Mouse (Mus musculus) CH12.LX (cell line): ENCODE measurements around the gene Nsd1. TPM values are rescaled to one million over a fixed set of nuclear protein-coding genes. Genes with fewer than 3 reads are reported as not detected.

Experiments used
- DNase-seq: peaks from one replicate; pipeline ENCODE4 v3.0.0-alpha.2; 2013; ENCODE audit errors: extremely low read depth
- H3K27ac ChIP-seq: 2 replicates; pipeline ENCODE4 v1.5.1; 2012; ENCODE audit warnings: low read depth, mild to moderate bottlenecking, control low read depth, moderate library complexity; ENCODE audit not compliant: insufficient read depth
- H3K27me3 ChIP-seq: replicated peaks from 2 replicates; pipeline ENCODE3; 2012; ENCODE audit warnings: inconsistent platforms
- H3K36me3 ChIP-seq, 2 experiments: replicated peaks in 1 of 2; 2 replicates each; pipeline versions ENCODE3 to v1.6.1; 2012; ENCODE audit warnings: inconsistent platforms in 1 of 2, low read length in 1 of 2, mild to moderate bottlenecking in 1 of 2, mixed read lengths in 1 of 2, moderate library complexity in 1 of 2; ENCODE audit not compliant: control insufficient read depth in 1 of 2, insufficient read depth in 1 of 2
- H3K4me1 ChIP-seq, 2 experiments: 2 replicates each; pipeline ENCODE4 v1.6.1; 2012; ENCODE audit warnings: inconsistent platforms in 1 of 2, moderate library complexity in 1 of 2; ENCODE audit not compliant: insufficient read depth in 2 of 2, control insufficient read depth in 1 of 2
- H3K4me2 ChIP-seq: 2 replicates; pipeline ENCODE4 v1.6.1; 2012; ENCODE audit warnings: low read depth, mild to moderate bottlenecking, control low read depth; ENCODE audit not compliant: poor library complexity, insufficient read depth, severe bottlenecking
- H3K4me3 ChIP-seq, 3 experiments: fragments of 150-350 bp in 1 of 3; sonication (generic) in 1 of 3; replicated peaks in 1 of 3; 2 replicates each; pipeline versions ENCODE3 to v1.5.1; 2011 to 2012; ENCODE audit warnings: low read depth in 2 of 3, low read length in 2 of 3, mild to moderate bottlenecking in 2 of 3, moderate library complexity in 2 of 3, control low read depth in 1 of 3, improper control_type of control experiment in 1 of 3, inconsistent platforms in 1 of 3, mixed read lengths in 1 of 3; ENCODE audit not compliant: poor library complexity in 1 of 3
- H3K79me2 ChIP-seq: replicated peaks from 2 replicates; pipeline ENCODE4 v1.6.1; 2012; ENCODE audit warnings: mild to moderate bottlenecking, moderate library complexity; ENCODE audit not compliant: control insufficient read depth, poor library complexity, insufficient read depth, severe bottlenecking; ENCODE audit errors: extremely low read depth
- H3K9ac ChIP-seq: 2 replicates; pipeline ENCODE4 v1.6.1; 2012; ENCODE audit warnings: low read depth, mild to moderate bottlenecking, control low read depth, moderate library complexity; ENCODE audit not compliant: insufficient read depth
- H3K9me3 ChIP-seq: replicated peaks from 2 replicates; pipeline ENCODE3; 2012; ENCODE audit warnings: low read length, inconsistent platforms, mixed read lengths
- BHLHE40 ChIP-seq: IDR thresholded peaks from 2 replicates; pipeline ENCODE4 v1.6.1; 2011; ENCODE audit warnings: mild to moderate bottlenecking, low read depth, low read length, improper control_type of control experiment
- CTCF ChIP-seq, 2 experiments: IDR thresholded peaks in 1 of 2; conservative IDR thresholded peaks in 1 of 2; 2 replicates each; pipeline ENCODE4 v1.5.1; 2011 to 2012; ENCODE audit warnings: low read depth in 2 of 2, low read length in 2 of 2, improper control_type of control experiment in 1 of 2, inconsistent platforms in 1 of 2, mild to moderate bottlenecking in 1 of 2, moderate library complexity in 1 of 2
- ELF1 ChIP-seq: IDR thresholded peaks from 2 replicates; pipeline ENCODE4 v1.6.1; 2014; ENCODE audit warnings: low read depth, mild to moderate bottlenecking, inconsistent platforms, low read length, improper control_type of control experiment
- EP300 ChIP-seq: IDR thresholded peaks from 2 replicates; pipeline ENCODE4 v1.6.1; 2011; ENCODE audit warnings: low read length, improper control_type of control experiment
- IRF4 ChIP-seq: IDR thresholded peaks from 2 replicates; pipeline ENCODE4 v1.6.1; 2014; ENCODE audit warnings: low read depth, mild to moderate bottlenecking, inconsistent platforms, low read length, improper control_type of control experiment
- JUND ChIP-seq: conservative IDR thresholded peaks from 2 replicates; pipeline ENCODE4 v1.6.1; 2011; ENCODE audit warnings: low read depth, low read length, improper control_type of control experiment
- MAFK ChIP-seq: IDR thresholded peaks from 2 replicates; pipeline ENCODE4 v1.6.1; 2011; ENCODE audit warnings: low read length, improper control_type of control experiment; ENCODE audit not compliant: insufficient replicate concordance
- MXI1 ChIP-seq: IDR thresholded peaks from 2 replicates; pipeline ENCODE4 v1.6.1; 2011; ENCODE audit warnings: mild to moderate bottlenecking, low read depth, low read length, improper control_type of control experiment
- MYC ChIP-seq: IDR thresholded peaks from 2 replicates; pipeline ENCODE4 v1.6.1; 2011; ENCODE audit warnings: low read depth, mild to moderate bottlenecking, improper control_type of control experiment, low read length
- POLR2A ChIP-seq: IDR thresholded peaks from 2 replicates; pipeline ENCODE4 v1.6.1; 2011; ENCODE audit warnings: low read depth, mild to moderate bottlenecking, improper control_type of control experiment, low read length
- POLR2AphosphoS2 ChIP-seq: IDR thresholded peaks from 2 replicates; pipeline ENCODE4 v1.6.1; 2011; ENCODE audit warnings: low read depth, low read length, improper control_type of control experiment
- RAD21 ChIP-seq: IDR thresholded peaks from 2 replicates; pipeline ENCODE4 v1.6.1; 2011; ENCODE audit warnings: low read depth, mild to moderate bottlenecking, low read length, improper control_type of control experiment, moderate library complexity
- SIN3A ChIP-seq: IDR thresholded peaks from 2 replicates; pipeline ENCODE4 v1.6.1; 2012; ENCODE audit warnings: low read length, improper control_type of control experiment, inconsistent platforms
- SMC3 ChIP-seq: IDR thresholded peaks from 2 replicates; pipeline ENCODE4 v1.6.1; 2011; ENCODE audit warnings: low read depth, low read length, improper control_type of control experiment
- TCF12 ChIP-seq: IDR thresholded peaks from 2 replicates; pipeline ENCODE4 v1.6.1; 2014; ENCODE audit warnings: low read depth, mild to moderate bottlenecking, inconsistent platforms, low read length, improper control_type of control experiment
- UBTF ChIP-seq: IDR thresholded peaks from 2 replicates; pipeline ENCODE4 v1.6.1; 2012; ENCODE audit warnings: low read depth, mild to moderate bottlenecking, inconsistent platforms, low read length, improper control_type of control experiment, moderate library complexity
- USF1 ChIP-seq: IDR thresholded peaks from 2 replicates; pipeline ENCODE4 v1.6.1; 2014; ENCODE audit warnings: low read depth, mild to moderate bottlenecking, inconsistent platforms, low read length, improper control_type of control experiment
- USF2 ChIP-seq: conservative IDR thresholded peaks from 2 replicates; pipeline ENCODE4 v1.6.1; 2011; ENCODE audit warnings: low read depth, low read length, improper control_type of control experiment
- ZMIZ1 ChIP-seq: IDR thresholded peaks from 2 replicates; pipeline ENCODE4 v1.6.1; 2012; ENCODE audit warnings: low read depth, mild to moderate bottlenecking, inconsistent platforms, low read length, improper control_type of control experiment
- ZNF384 ChIP-seq: IDR thresholded peaks from 2 replicates; pipeline ENCODE4 v1.6.1; 2012; ENCODE audit warnings: low read depth, low read length, improper control_type of control experiment, inconsistent platforms
- dilution Hi-C: fragments of 300-500 bp; cut with MboI; formaldehyde crosslinking; loops from 2 replicates; pipeline ENCODE4 v1.14.3; 2020; ENCODE audit warnings: low sequenced_read_pairs; ENCODE audit not compliant: extremely low pct_unique_long_range_greater_than_20kb, extremely low pct_ligation_motif_present
- in situ Hi-C: fragments of 300-500 bp; cut with MboI; formaldehyde crosslinking; loops from 3 replicates; pipeline ENCODE4 v1.14.3; 2019; ENCODE audit warnings: low sequenced_read_pairs, low pct_ligation_motif_present, low pct_unique_long_range_greater_than_20kb, mixed read lengths
- polyA plus RNA-seq: library from polyadenylated mRNA; unstranded; fragments of >175 nt; gene quantifications from 2 replicates; pipeline ENCODE4 v1.2.1, GENCODE M21; 2012; ENCODE audit warnings: low read depth; ENCODE audit not compliant: insufficient read length
- total RNA-seq, 2 experiments: library from RNA; depleted of rRNA; stranded (reverse); fragments of 300-350 nt in 1 of 2; fragments of >200 nt in 1 of 2; gene quantifications; 2 replicates each; pipeline ENCODE4 v1.2.3; 2012 to 2014

Gene Nsd1
- total and polyA plus RNA-seq, 3 experiments: 11.8 to 13.8 (median 12.6) TPM

- Histone ChIP-seq H3K9me3 (no peaks in the 10 kb centered on the region), H3K4me2 (peak overlapping the region; percentile 94), H3K27me3 (no peaks in the 10 kb centered on the region), H3K9ac (peak overlapping the region; percentile 96), H3K79me2 (peaks cover 36% of the 10 kb centered on the region), H3K27ac (0 out of 2 replicates have a peak overlapping the region, but pooled peaks have one; percentile 5), H3K36me3 (peaks cover 36 to 60% of the 10 kb centered on the region in 2 experiments), H3K4me3 (peak overlapping the region; percentile 90 to 99 (median 96)), H3K4me1 (peaks cover 7 to 57% of the 10 kb centered on the region in 2 experiments)
- TF ChIP-seq EP300 (no peak), RAD21 (peak; percentile 1), ELF1 (no peak), CTCF (conservative IDR thresholded peaks at IDR 0.05 in 1 of 2, IDR thresholded peaks at IDR 0.05 in 1 of 2; ENCODE audit: low read depth in 2 of 2, low read length in 2 of 2) (peak in 1 of 2 experiments; percentile 57; a peak in 2 of 4 replicates), ZNF384 (no peak), MAFK (no peak), BHLHE40 (peak; percentile 39; the same call in 1 of the 2 replicates), JUND (no peak), SMC3 (0 out of 2 replicates have a peak, but pooled peaks have one; percentile 2), SIN3A (peak; percentile 18)
- in situ Hi-C loops: no loop called here
- peak; percentile 55 for DNase-seq
- dilution Hi-C loops: no loop called here
These were observed 112.7 kb downstream of the Nsd1 start for GRCm38 (mm10) chr13:55322130-55322825.

GRCm38 (mm10) chr13:55325596-55325995 is 116.0 kb downstream of the Nsd1 start:
- in situ Hi-C loops (no loop called here), dilution Hi-C loops (no loop called here)
- no peaks in the 10 kb centered on the region for H3K9me3 ChIP-seq
- no peaks in the 10 kb centered on the region for H3K27me3 ChIP-seq
- no peak overlapping the region for H3K9ac ChIP-seq
- no peak overlapping the region for H3K4me3 ChIP-seq
- H3K36me3 ChIP-seq: peaks cover 29 to 37% of the 10 kb centered on the region in 2 experiments
- no peak overlapping the region for H3K4me2 ChIP-seq
- H3K79me2 ChIP-seq: peaks cover 33% of the 10 kb centered on the region
- peaks cover 19 to 49% of the 10 kb centered on the region in 2 experiments for H3K4me1 ChIP-seq
- no peak for DNase-seq
- no peak overlapping the region for H3K27ac ChIP-seq
- TF ChIP-seq USF1 (no peak), POLR2AphosphoS2 (0 out of 2 replicates have a peak, but pooled peaks have one; percentile 13)
- TF ChIP-seq, all 38 proteins: peak for 1

DNA sequence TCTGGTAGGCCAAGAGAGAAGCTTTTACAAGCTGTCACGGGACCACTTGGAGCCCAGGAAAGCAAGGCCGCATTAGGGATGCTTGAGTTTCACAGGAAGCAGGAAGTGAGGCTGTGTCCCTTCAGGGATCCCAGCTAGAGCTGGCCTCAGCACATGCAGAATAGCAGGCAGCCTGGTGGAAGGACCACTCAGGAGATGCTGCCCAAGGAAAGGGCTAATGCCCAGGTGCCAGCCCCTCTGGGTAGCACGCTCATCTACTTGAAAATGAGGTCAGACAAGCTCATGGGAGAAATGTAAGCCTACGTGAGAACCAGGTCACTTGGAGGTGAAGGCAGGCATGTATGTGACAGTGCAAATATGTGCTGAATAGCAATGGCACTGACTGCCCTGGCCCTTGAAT is 117.6 kb downstream of the Nsd1 start:
- dilution Hi-C loops: no loop called here
- Histone ChIP-seq H3K36me3 (peaks cover 29 to 36% of the 10 kb centered on the region in 2 experiments), H3K4me3 (no peak overlapping the region), H3K4me1 (peaks cover 27 to 48% of the 10 kb centered on the region in 2 experiments), H3K4me2 (no peak overlapping the region), H3K79me2 (peaks cover 20% of the 10 kb centered on the region), H3K27me3 (no peaks in the 10 kb centered on the region), H3K9me3 (no peaks in the 10 kb centered on the region), H3K27ac (no peak overlapping the region; the same call in 1 of the 2 replicates), H3K9ac (no peak overlapping the region)
- in situ Hi-C loops: no loop called here
- TF ChIP-seq POLR2A: 0 out of 2 replicates have a peak, but pooled peaks have one; percentile 19
- no peak for TF ChIP-seq MYC
- TF ChIP-seq POLR2AphosphoS2: no peak
- no peak for TF ChIP-seq ELF1
- TF ChIP-seq ZMIZ1: peak; percentile 36; the same call in 1 of the 2 replicates
- no peak for TF ChIP-seq RAD21
- no peak for TF ChIP-seq MXI1
- no peak for TF ChIP-seq IRF4
- TF ChIP-seq USF2: no peak
- no peak for TF ChIP-seq UBTF
- no peak for TF ChIP-seq TCF12
- no peak for TF ChIP-seq ZNF384
- no peak for TF ChIP-seq MAFK
- DNase-seq: no peak
